Mouse (Mus musculus) urinary bladder, adult 2 months (tissue): Measurements from ENCODE around the gene Slc39a2. TPM values are rescaled to one million over a fixed set of nuclear protein-coding genes. Genes with fewer than 3 reads are reported as not detected.
"Not testable (repeated sequence)": the region's sequence is repeated elsewhere in the genome, so short reads cannot be mapped to it uniquely, and the experiment has no call there.

Experiments
- DNase-seq: peaks from one replicate; pipeline ENCODE4 v3.0.0; 2022; ENCODE audit warnings: low spot score
- polyA plus RNA-seq: library from polyadenylated mRNA; depleted of rRNA; stranded (reverse); fragments of >200 nt; gene quantifications from 2 replicates; pipeline ENCODE4 v1.2.3, GENCODE M21; 2012; rRNA removed

Slc39a2 gene
- 1.2 and 2.0 TPM in 2 replicates for polyA plus RNA-seq

DNA sequence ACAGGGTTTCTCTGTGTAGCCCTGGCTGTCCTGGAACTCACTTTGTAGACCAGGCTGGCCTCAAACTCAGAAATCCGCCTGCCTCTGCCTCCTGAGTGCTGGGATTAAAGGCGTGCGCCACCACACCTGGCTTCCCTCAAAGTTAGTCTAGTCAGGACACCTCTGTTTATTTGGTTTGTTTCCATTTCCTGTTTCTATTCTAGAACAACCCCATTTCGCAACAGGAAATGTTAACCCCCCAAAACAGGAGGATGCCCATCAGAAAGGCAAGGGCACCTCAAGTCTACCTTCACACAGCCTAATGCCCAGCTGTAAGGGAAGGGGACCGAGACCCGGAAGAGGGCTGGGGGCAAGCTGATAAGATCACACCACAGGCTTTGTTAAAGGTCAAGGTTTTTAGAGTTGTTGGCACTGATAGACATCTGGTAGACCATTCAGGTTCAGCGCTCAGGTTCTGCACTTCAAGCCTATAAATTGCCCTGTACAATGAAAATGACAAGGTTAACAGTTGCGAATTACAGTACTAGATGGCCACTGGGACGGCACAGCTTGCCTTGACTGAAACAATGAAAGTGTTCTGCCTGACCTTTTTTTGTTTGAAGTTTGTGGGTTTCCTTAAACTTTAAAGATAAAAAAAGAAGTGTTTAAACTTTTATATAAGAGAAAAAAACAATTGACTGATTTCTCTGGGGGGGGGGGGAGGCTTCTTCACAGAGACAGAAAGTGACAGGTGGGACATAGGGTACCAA is at the start of gene Slc39a2:
TSS of gene Slc39a2 (plus strand) at position 699 of the 749 bp plus-strand sequence.
- DNase-seq: no peak

DNA sequence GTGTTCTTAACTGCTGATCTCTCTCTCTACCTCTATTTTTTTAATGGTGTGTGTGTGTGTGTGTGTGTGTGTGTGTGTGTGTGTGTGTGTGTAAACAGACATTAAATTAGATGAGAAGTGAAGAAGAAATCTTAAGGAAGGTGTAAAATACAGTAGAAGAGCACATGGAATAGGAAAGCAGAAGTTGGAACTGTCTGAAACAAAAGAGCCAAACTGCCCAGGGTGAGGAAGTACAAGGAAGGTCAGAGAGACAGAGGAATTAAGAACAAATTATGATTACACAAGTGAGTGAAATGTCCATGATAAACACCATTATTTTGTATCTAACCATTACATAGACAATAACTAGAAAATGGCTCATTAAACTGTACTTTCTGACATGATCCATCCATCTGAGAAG is 48.8 kb upstream of the Slc39a2 start:
- no peak for DNase-seq

DNA sequence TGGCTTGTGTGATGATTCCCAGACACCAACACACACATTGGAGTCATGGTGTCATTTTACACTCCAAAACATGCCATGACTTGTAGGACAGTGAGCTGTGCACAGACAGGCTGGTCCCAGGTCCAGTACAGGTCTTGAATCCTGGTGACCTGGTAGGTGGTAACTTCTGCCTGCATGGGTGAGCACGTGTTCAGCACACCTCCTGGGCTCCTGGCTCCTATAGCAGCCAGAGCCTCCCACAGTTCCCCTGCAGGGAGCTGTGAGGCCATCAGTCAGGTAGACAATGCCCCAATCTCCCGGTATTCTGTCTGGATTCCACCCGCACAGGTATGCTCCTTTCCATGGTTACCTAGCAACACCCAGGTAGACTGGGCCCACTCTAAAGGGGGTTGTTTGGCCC is 46.1 kb upstream of the Slc39a2 start:
- no peak for DNase-seq

GRCm38 (mm10) chr14:51851006-51851405 is 41.7 kb upstream of the Slc39a2 start:
- not testable (repeated sequence) for DNase-seq

- no peak for DNase-seq
These were observed 39.3 kb upstream of the Slc39a2 start, which contains the start of gene Ear6 for GRCm38 (mm10) chr14:51853399-51853798. Gene Ear6, plus strand, starts transcription at chr14:51853699.

DNA sequence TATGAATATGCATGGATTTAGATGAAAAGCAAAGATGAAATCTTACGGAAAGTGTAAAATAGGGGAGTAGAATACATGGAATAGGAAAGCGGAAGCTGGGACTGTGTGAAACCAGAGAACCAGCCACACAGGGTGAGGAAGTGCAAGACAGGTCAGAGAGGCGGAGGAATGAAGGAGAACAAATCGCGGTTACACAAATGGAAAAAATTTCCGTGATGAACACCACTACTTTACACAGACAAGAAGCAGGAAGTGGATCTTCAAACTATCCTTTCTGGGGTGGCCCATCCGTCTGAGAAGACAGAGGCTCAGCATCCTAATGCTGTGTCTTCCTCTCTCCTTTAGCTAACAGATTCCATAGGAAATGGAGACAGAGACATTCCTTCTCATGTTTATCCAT is 37.4 kb upstream of the Slc39a2 start:
- DNase-seq: not testable (repeated sequence)

DNA sequence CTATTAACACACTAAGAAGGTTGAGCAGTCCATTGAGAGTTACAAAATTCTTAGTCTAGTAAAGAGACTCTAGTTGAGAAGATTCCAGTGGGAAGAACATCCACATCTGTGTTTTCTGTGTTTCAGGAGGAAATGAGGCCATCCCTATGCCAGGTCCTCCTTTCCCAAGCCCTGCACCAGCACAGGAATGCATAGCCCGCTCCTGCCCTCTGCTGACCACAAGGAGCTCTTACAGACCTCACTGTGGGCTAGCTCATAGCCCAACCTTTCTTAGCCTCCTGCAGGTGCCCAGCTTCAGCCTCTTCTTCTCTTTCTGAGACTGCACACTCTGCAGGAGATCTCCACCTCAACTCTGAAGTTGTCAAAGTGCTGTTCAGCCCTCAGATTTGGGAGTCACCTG is 29.1 kb upstream of the Slc39a2 start:
- DNase-seq: not testable (repeated sequence)

DNA sequence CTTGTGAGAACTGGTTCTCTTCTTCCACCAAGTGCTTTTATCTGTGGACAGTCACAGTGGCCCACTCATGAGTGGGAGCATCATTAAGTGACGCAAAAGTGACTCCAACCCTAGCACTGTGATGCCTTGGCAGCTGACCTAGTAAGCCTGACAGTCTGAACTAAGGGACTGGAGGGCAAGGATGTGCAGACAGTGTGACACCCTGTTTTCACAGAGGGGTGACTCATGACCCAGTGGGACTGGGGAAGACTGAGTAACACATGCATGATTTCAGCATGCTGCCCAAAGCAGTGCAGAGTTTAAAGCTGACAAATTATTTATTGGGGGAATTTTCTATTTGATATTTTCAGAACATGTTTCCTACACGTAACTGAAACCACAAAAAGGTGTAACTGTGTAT is 21.9 kb upstream of the Slc39a2 start:
- no peak for DNase-seq

DNA sequence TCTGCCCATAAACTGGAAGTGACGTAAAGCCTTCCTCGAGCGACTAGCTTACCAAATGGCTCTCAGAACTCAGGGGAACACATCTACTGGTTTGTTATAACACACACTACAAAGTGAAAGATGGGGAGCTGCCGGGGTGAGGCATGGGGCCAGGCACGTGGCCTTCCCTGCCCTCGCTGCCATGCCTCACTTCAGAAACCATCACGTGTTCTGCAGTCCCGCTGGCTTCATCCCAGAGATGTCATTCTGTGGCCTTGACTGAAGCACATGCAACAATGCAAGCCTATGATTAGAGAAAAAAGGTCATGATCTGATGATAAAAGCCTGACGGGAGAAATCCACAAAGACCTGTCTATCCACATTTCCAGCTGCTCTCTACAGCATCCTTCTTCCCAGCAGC is 20.9 kb upstream of the Slc39a2 start:
- no peak for DNase-seq

DNA sequence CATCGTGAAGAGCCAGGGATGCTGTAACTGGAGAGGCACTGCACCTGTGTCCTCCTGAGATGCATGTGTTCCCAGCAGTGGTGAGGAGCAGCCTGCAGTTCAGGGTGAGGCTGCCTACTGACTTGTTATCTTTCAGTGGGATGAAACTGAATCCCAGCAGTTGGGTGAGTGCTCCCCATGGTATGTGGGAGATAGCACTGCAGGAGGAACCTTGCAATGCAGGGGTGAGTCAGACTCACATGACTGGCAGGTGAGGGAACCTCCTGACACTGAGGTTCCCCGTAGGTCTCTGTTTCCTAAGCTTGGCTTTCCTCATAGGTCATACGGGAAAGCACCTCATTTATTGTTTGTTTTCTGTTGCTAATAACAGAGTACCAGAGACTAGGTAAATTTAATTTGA is 15.2 kb upstream of the Slc39a2 start:
- DNase-seq: no peak

- no peak for DNase-seq
These were observed 9.1 kb upstream of the Slc39a2 start for GRCm38 (mm10) chr14:51883527-51884030.

DNA sequence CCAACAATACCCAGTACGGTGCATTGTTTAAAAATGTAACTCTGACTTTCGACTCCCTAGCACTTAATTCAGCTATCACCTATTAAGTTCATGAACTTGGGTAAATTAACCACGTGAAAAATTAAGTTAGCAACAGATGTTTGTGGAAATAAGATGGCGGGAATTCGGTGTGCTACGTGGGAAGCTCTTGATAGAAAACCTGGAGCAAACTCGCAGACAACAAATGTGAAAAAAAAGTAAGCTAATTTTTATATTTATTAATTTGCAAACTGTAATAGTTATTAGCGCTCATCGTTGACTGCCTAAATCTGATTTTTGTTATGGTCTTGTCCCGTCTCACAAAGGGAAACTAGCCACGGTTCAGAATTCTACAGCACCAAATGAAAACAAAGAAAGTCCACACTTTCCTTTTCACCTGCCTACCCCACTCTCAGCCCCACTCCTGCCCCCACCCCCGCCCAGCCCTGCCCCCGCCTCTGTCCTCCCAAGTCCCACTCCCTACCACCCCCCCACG is 8.6 kb upstream of the Slc39a2 start:
- no peak for DNase-seq

DNA sequence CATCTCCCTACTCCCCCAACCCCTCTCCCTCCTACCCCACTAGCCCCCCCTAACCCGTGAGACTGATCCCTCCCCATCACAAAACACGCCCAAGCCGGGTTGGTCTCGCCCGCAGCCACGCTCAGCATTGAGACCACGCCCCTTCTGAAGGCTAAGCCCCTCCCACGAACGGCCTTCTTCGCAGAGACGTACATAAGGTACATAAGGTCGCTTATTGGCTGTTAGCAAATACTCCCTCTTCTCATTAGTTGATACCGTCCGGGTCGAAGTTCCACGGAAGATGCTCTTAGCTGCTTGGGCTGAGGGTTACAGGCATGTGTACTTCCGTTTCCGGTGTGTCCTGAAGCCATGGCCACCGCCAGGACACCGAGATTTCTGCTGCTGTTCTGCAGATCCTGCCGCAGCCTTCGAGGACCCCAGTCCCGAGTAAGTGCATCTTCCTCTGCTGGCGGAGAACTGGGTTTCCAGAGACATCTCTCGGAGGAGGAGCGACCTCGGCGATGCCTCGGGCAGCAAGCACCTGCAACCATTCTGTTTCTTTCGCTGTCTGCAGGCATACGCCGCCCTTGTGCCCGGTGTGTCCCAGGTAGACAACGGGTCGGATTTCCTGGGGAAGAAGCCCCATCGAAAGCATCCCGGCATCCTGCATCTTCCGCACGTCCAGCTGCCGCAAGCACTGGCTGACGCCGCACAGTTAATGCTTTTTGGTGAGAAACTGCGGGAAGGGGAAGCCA is 7.9 kb upstream of the Slc39a2 start, which contains the start of gene Mettl17:
TSS of gene Mettl17 (plus strand) at position 245 of the 734 bp plus-strand sequence.
- peak; percentile 64 for DNase-seq

DNA sequence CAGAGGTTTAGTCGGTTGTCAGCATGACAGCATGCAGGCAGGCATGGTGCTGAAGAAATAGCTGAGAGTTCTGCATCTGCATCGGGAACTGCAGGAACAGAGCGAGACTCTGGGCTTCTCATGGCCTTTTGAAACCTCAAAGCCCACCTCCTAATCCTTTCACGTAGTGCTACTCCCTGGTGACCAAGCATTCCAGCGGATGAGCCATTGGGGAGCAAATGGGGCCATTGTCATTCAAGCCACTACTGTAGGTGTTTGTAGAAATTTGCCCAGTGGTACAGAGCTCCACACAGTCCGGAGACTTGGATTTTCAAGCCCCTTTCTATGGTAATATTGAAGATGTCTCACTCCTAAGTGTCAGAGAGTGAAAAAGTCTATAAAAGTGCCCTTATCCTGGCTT is 6.6 kb upstream of the Slc39a2 start:
- DNase-seq: no peak

- DNase-seq: no peak
These were observed 2.9 kb upstream of the Slc39a2 start for GRCm38 (mm10) chr14:51889833-51890232.

GRCm38 (mm10) chr14:51893094-51893794 is 555 bp downstream of the Slc39a2 start:
- DNase-seq: no peak

DNA sequence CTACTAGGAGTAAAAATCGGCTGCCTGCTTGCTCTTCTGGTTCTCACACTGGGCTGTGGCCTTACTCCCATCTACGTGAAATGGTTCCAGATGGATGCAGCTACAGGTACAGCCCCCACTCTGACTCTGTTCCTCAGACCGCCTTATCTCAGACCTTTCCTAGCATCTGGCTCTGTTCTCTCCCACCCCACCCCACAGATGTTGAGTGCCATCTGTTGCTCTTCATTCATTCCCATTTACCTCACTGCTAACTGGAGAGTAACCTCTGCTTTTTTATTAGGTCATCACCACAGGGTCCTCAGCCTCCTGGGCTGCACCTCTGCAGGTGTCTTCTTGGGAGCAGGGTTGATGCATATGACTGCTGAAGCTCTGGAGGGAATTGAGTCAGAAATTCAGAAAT is 1.1 kb downstream of the Slc39a2 start:
- DNase-seq: no peak

DNA sequence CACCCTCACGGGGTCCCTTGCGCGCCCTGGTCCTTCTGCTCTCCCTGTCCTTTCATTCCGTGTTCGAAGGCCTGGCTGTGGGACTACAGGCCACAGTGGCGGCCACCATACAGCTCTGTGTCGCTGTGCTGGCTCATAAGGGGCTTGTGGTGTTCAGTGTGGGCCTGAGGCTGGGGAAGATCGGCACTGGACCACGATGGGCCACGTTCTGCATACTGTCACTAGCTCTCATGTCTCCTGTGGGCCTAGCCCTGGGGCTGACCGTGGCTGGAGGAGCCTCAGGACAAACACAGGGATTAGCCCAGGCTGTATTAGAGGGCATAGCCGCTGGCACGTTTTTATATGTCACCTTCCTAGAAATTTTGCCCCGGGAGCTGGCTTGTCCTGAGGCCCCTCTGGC is 2.4 kb downstream of the Slc39a2 start:
- no peak for DNase-seq

DNA sequence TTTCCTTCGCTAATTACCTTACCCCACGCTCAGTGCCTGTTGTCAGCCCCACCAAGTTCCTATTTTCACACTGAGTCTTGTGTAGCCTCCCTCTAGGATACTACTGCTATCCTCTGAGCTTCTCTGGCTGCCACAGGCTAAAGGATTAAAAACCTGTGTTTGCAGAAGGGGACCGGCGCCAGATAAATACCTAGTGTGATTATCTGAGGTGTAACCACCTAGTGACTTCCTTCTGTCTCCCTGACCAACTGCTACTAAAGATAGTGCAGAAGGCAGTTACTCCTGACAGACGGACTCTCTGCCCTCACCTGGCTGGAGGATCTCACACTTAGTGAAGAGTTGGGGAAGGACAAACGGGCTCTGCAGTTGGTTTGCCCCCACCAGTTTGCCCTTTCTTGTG is 3.3 kb downstream of the Slc39a2 start:
- DNase-seq: no peak

DNA sequence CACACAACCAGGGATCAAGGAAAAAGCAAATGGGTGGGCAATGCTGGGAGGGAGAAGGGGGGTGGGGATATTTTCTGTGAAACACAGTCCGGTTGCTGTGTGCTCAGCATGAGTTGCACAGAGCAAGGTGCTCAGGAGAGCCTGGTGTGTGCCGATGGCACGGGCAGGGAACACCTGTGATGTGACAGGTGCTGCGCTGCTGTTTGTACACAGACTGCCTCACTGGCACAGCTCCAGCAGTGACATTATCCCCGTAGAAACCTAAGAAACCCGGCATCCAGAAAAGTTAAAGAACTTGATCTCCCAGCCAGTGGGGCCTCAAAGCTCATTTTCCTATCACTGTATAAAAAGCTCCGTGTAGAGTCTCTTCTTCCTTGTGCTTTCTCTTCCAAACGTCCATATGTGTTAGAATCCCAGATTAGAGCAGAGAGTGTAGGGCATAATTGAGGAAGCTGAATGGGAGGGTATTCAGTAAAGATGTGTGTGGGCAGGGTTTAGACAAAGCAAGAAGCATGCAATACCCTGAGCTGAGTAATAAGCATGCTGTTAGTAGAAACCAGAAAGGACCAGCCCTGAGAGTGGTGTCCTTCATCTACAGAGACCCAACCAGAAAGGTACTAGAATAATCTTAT is 4.0 kb downstream of the Slc39a2 start:
- no peak for DNase-seq

GRCm38 (mm10) chr14:51899351-51899750 is 6.7 kb downstream of the Slc39a2 start:
- DNase-seq: no peak
